Mouse (Mus musculus): ENCODE data around the gene Sbk1. TPM values are rescaled to one million over a fixed set of nuclear protein-coding genes. Genes with fewer than 3 reads are reported as not detected.
"Not testable (repeated sequence)": the region's sequence is repeated elsewhere in the genome, so short reads cannot be mapped to it uniquely, and the experiment has no call there.

Sbk1 gene
- total and polyA plus RNA-seq, 3 experiments = 1.6 to 4.5 (median 4.2) TPM

GRCm38 (mm10) chr7:126282683-126282990 is 10.2 kb downstream of the Sbk1 start:
- TF ChIP-seq IRF4 (IDR thresholded peaks at IDR 0.05; ENCODE audit: low read depth, low read length) (peak; percentile 65; the same call in 1 of the 2 replicates), EP300 (IDR thresholded peaks at IDR 0.05; ENCODE audit: low read length) (peak; percentile 77; the same call in 1 of the 2 replicates), JUN (IDR thresholded peaks at IDR 0.05; ENCODE audit: insufficient read depth, low read depth, low read length) (0 out of 2 replicates have a peak, but pooled peaks have one; percentile 10), JUND (conservative IDR thresholded peaks at IDR 0.05; ENCODE audit: low read depth, low read length) (peak; percentile 64), TCF12 (IDR thresholded peaks at IDR 0.05; ENCODE audit: low read depth, low read length) (peak; percentile 52; the same call in 1 of the 2 replicates), TBP (conservative IDR thresholded peaks at IDR 0.05; ENCODE audit: low read depth, low read length) (0 out of 2 replicates have a peak, but pooled peaks have one; percentile 72), CTCF (conservative IDR thresholded peaks at IDR 0.05 in 1 of 2, IDR thresholded peaks at IDR 0.05 in 1 of 2; ENCODE audit: low read depth in 2 of 2, low read length in 2 of 2) (peak in 1 of 2 experiments; percentile 7; a peak in 1 of 4 replicates)
- H3K9ac ChIP-seq (ENCODE audit: insufficient read depth, low read depth); H3K36me3 ChIP-seq (replicated peaks in 1 of 2; ENCODE audit: control insufficient read depth in 1 of 2, insufficient read depth in 1 of 2, low read length in 1 of 2); H3K9me3 ChIP-seq (replicated peaks; ENCODE audit: low read length); H3K27me3 ChIP-seq (replicated peaks); in situ Hi-C loops (cut with MboI; ENCODE audit: low pct_ligation_motif_present, low pct_unique_long_range_greater_than_20kb, low sequenced_read_pairs); H3K4me3 ChIP-seq (replicated peaks in 1 of 3; ENCODE audit: low read depth in 2 of 3, low read length in 2 of 3, poor library complexity in 1 of 3); H3K27ac ChIP-seq (ENCODE audit: insufficient read depth, low read depth); dilution Hi-C loops (cut with MboI; ENCODE audit: extremely low pct_ligation_motif_present, extremely low pct_unique_long_range_greater_than_20kb, low sequenced_read_pairs); H3K79me2 ChIP-seq (replicated peaks; ENCODE audit: control insufficient read depth, extremely low read depth, insufficient read depth, poor library complexity, severe bottlenecking); H3K4me2 ChIP-seq (ENCODE audit: insufficient read depth, low read depth, poor library complexity, severe bottlenecking): not testable (repeated sequence)
- DNase-seq (ENCODE audit: extremely low read depth) = peak; percentile 58
- H3K4me1 ChIP-seq (ENCODE audit: control insufficient read depth in 1 of 2, insufficient read depth in 2 of 2) = peaks cover 42 to 85% of the 10 kb centered on the region in 2 experiments

DNA sequence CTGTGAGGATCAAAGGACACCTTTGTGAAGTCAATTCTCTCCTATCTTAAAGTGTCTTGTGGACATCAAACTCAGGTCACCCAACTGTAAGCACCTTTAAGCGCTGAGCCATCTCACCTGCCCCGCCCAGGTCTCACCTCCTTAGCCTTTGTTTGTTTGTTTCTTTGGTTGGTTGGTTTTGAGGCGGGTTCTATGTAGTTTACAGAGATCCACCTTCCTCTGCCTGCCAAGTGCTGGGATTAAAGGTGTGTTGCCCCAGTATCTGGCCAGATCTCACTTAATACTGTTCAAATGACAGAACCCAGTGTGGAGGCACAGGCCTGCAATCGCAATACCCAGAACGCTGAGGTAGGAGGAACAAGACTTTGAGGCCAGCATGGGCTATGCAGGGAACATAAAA is 11.6 kb downstream of the Sbk1 start:
- no peak overlapping the region for H3K27ac ChIP-seq (ENCODE audit: insufficient read depth, low read depth)
- dilution Hi-C loops (cut with MboI; ENCODE audit: extremely low pct_ligation_motif_present, extremely low pct_unique_long_range_greater_than_20kb, low sequenced_read_pairs) = no loop called here
- H3K27me3 ChIP-seq (replicated peaks) = no peaks in the 10 kb centered on the region
- no peaks in the 10 kb centered on the region for H3K79me2 ChIP-seq (replicated peaks; ENCODE audit: control insufficient read depth, extremely low read depth, insufficient read depth, poor library complexity, severe bottlenecking)
- H3K4me2 ChIP-seq (ENCODE audit: insufficient read depth, low read depth, poor library complexity, severe bottlenecking) = no peak overlapping the region
- in situ Hi-C loops (cut with MboI; ENCODE audit: low pct_ligation_motif_present, low pct_unique_long_range_greater_than_20kb, low sequenced_read_pairs) = no loop called here
- no peaks in the 10 kb centered on the region for H3K36me3 ChIP-seq (replicated peaks in 1 of 2; ENCODE audit: control insufficient read depth in 1 of 2, insufficient read depth in 1 of 2, low read length in 1 of 2)
- no peak for DNase-seq (ENCODE audit: extremely low read depth)
- H3K4me3 ChIP-seq (replicated peaks in 1 of 3; ENCODE audit: low read depth in 2 of 3, low read length in 2 of 3, poor library complexity in 1 of 3) = no peak overlapping the region
- TF ChIP-seq CTCF (conservative IDR thresholded peaks at IDR 0.05 in 1 of 2, IDR thresholded peaks at IDR 0.05 in 1 of 2; ENCODE audit: low read depth in 2 of 2, low read length in 2 of 2) (no peak), ZMIZ1 (IDR thresholded peaks at IDR 0.05; ENCODE audit: low read depth, low read length) (no peak), ELF1 (IDR thresholded peaks at IDR 0.05; ENCODE audit: low read depth, low read length) (no peak), ETS1 (conservative IDR thresholded peaks at IDR 0.05; ENCODE audit: low read depth, low read length) (no peak), MAFK (IDR thresholded peaks at IDR 0.05; ENCODE audit: insufficient replicate concordance, low read length) (no peak), MAX (IDR thresholded peaks at IDR 0.05; ENCODE audit: low read length) (no peak), EP300 (IDR thresholded peaks at IDR 0.05; ENCODE audit: low read length) (no peak), ZNF384 (IDR thresholded peaks at IDR 0.05; ENCODE audit: low read depth, low read length) (no peak), SIN3A (IDR thresholded peaks at IDR 0.05; ENCODE audit: low read length) (no peak), CHD1 (IDR thresholded peaks at IDR 0.05; ENCODE audit: low read depth, low read length) (no peak), CHD2 (IDR thresholded peaks at IDR 0.05; ENCODE audit: low read length) (no peak), IRF4 (IDR thresholded peaks at IDR 0.05; ENCODE audit: low read depth, low read length) (no peak), JUN (IDR thresholded peaks at IDR 0.05; ENCODE audit: insufficient read depth, low read depth, low read length) (no peak), SMC3 (IDR thresholded peaks at IDR 0.05; ENCODE audit: low read depth, low read length) (no peak), MEF2A (IDR thresholded peaks at IDR 0.05; ENCODE audit: borderline replicate concordance, low read depth, low read length) (no peak), NELFE (IDR thresholded peaks at IDR 0.05; ENCODE audit: low read depth, low read length) (no peak), USF2 (conservative IDR thresholded peaks at IDR 0.05; ENCODE audit: low read depth, low read length) (no peak), USF1 (IDR thresholded peaks at IDR 0.05; ENCODE audit: low read depth, low read length) (no peak)
- peaks cover 44 to 85% of the 10 kb centered on the region in 2 experiments for H3K4me1 ChIP-seq (ENCODE audit: control insufficient read depth in 1 of 2, insufficient read depth in 2 of 2)
- H3K9me3 ChIP-seq (replicated peaks; ENCODE audit: low read length) = no peaks in the 10 kb centered on the region
- no peak overlapping the region for H3K9ac ChIP-seq (ENCODE audit: insufficient read depth, low read depth)

Data from CH12.LX (cell line).